ENCODE assay signal across 8 mouse cellular contexts in the genomic region with DNA sequence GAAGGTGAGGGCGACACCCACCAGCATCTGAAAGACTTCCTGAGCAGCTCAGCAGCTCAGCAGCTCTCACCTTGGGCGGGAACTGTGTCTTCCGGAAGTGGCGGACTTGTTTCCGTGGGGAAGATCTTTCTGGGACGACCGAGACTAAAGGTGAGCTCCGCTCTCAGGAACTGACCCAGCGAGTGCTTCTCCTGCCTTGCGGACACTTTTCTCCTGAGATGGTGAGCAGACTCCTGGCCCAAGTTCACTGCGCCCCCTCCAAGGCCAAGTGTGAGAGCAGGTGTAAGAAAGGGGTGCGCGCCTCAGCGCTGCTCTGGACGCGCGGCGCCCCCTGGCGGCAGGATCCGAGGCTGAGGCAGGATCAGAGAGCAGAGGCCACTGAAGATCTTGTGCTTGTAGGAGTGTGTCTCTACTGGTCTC. TPM values are rescaled to one million over a fixed set of nuclear protein-coding genes. Genes with fewer than 3 reads are reported as not detected.
DNase-seq lines count a peak whose midpoint lies in the region; ATAC-seq lines count a peak whose summit lies in the region.
"Not testable (repeated sequence)": the region's sequence is repeated elsewhere in the genome, so short reads cannot be mapped to it uniquely, and the experiment has no call there.

A gene (minus strand): TSS at position 243 of the 420 bp plus-strand sequence.

- DNase-seq in NIH3T3 (ENCODE audit: low read depth) = peak; percentile 30
- DNase-seq in cerebellum, postnatal 14 days = peak; percentile 90
- DNase-seq in frontal cortex, postnatal 14 days (ENCODE audit: low spot score in 2 of 2) = peak; percentile 64 to 77
- DNase-seq in layer of hippocampus, postnatal 10 days (ENCODE audit: low spot score in 2 of 2) = peak; percentile 81 to 88
- DNase-seq in ovary, postnatal 10 days (ENCODE audit: low spot score) = peak; percentile 49
- DNase-seq in thymus, postnatal 10 days (ENCODE audit: low spot score in 2 of 2) = peak; percentile 80 to 87

- peak; percentile 54 for ATAC-seq in hindbrain, embryonic 12.5 days (ENCODE audit: low FRiP score)
- peak; percentile 74 for ATAC-seq in lung, embryonic 16.5 days (ENCODE audit: low read depth)

- H3K27ac ChIP-seq in hindbrain, embryonic 12.5 days; lung, embryonic 16.5 days (ENCODE audit: low read length): not testable (repeated sequence)

- not testable (repeated sequence) for H3K4me1 ChIP-seq in hindbrain, embryonic 12.5 days; lung, embryonic 16.5 days (replicated peaks; ENCODE audit: control insufficient read depth, insufficient read depth, low read length)

- H3K9ac ChIP-seq in hindbrain, embryonic 12.5 days = not testable (repeated sequence)
- peak within 1 kb of the TSS; percentile 5; the same call in 1 of the 2 replicates for H3K9ac ChIP-seq in lung, embryonic 16.5 days (ENCODE audit: low read length)

- H3K4me2 ChIP-seq in hindbrain, embryonic 12.5 days (replicated peaks) = peak within 1 kb of the TSS; percentile 40
- H3K4me2 ChIP-seq in lung, embryonic 16.5 days (ENCODE audit: low read depth, low read length) = peak within 1 kb of the TSS; percentile 38

- peak within 1 kb of the TSS; percentile 27 for H3K4me3 ChIP-seq in hindbrain, embryonic 12.5 days
- peak within 1 kb of the TSS; percentile 39 for H3K4me3 ChIP-seq in lung, embryonic 16.5 days (ENCODE audit: low read length)

- H3K9me3 ChIP-seq in hindbrain, embryonic 12.5 days (replicated peaks); lung, embryonic 16.5 days (ENCODE audit: control insufficient read depth, low read length): not testable (repeated sequence)

- not testable (repeated sequence) for H3K27me3 ChIP-seq in hindbrain, embryonic 12.5 days; lung, embryonic 16.5 days (ENCODE audit: control insufficient read depth, insufficient read depth, low read depth, low read length)

- H3K36me3 ChIP-seq in hindbrain, embryonic 12.5 days; lung, embryonic 16.5 days (ENCODE audit: control insufficient read depth, insufficient read depth, low read length): not testable (repeated sequence)

- 9% methylated on average over 20 of the region's 20 CpGs for WGBS in hindbrain, embryonic 12.5 days
- 7% methylated on average over 20 of the region's 20 CpGs for WGBS in lung, embryonic 16.5 days

RNA-seq across cellular contexts. Expression of the gene that starts here (rescaled TPM):
- polyA plus RNA-seq in hindbrain, embryonic 12.5 days (2016; fragmentation: Nextera tagmentation; extraction: Ambion mirVana) = 5.3 and 6.0 TPM in 2 replicates
- 1 to 10 TPM; 3.8 to 4.3 TPM for total RNA-seq in layer of hippocampus, postnatal 10 days (2021)
- 5.3 and 6.2 TPM in 2 replicates for polyA plus RNA-seq in lung, embryonic 16.5 days (2015; fragmentation: Nextera tagmentation; extraction: Ambion mirVana)

Comparison
In these comparisons a context has a peak if more than half of its experiments do, and no peak if none do; other contexts are left out.
1. DNase-seq: peak in every context shown above with its lines; median percentile 90 in cerebellum, postnatal 14 days; 84 in layer of hippocampus, postnatal 10 days; 84 in thymus, postnatal 10 days; 70 in frontal cortex, postnatal 14 days; 49 in ovary, postnatal 10 days; 30 in NIH3T3.